Mouse (Mus musculus) left cerebral cortex, postnatal 14 days (tissue): Measurements from ENCODE around the gene Nostrin. TPM values are rescaled to one million over a fixed set of nuclear protein-coding genes. Genes with fewer than 3 reads are reported as not detected.

Experiments used
- DNase-seq, 2 experiments: peaks; one replicate each; pipeline ENCODE4 v3.0.0; 2021 to 2022; ENCODE audit warnings: low spot score in 2 of 2, mixed read lengths in 1 of 2
- intact Hi-C: fragments of 180-260 bp; cut with DNase I; formaldehyde crosslinking; loops from one replicate; pipeline ENCODE4 v1.15.1; 2025
- total RNA-seq, 2 experiments: library from RNA; stranded (reverse); gene quantifications; 2 replicates each; pipeline ENCODE4 v1.2.3; 2021

The Nostrin gene
- total RNA-seq, 2 experiments from 2014 or later = 4.7 to 7.6 TPM

GRCm38 (mm10) chr2:69179721-69180120, 44.1 kb downstream of the Nostrin start:
- DNase-seq = no peak
- intact Hi-C loops = no loop called here

GRCm38 (mm10) chr2:69187990-69188389, 52.4 kb downstream of the Nostrin start:
- DNase-seq = no peak
- intact Hi-C loops = no loop called here

GRCm38 (mm10) chr2:69188732-69189131, 53.1 kb downstream of the Nostrin start:
- intact Hi-C loops = no loop called here
- peak; percentile 51 to 87 for DNase-seq

GRCm38 (mm10) chr2:69189222-69189621, 53.6 kb downstream of the Nostrin start:
- no peak for DNase-seq
- intact Hi-C loops = no loop called here

- intact Hi-C loops = no loop called here
- no peak for DNase-seq
Measured at GRCm38 (mm10) chr2:69191059-69191458, 55.5 kb downstream of the Nostrin start.

GRCm38 (mm10) chr2:69193555-69193954, 58.0 kb downstream of the Nostrin start:
- intact Hi-C loops = no loop called here

GRCm38 (mm10) chr2:69205185-69205584, 69.6 kb downstream of the Nostrin start:
- DNase-seq = no peak
- intact Hi-C loops = no loop called here

More at GRCm38 (mm10) chr2:69193555-69193954, 58.0 kb downstream of the Nostrin start:
- DNase-seq = no peak

GRCm38 (mm10) chr2:69205791-69206351, 70.3 kb downstream of the Nostrin start, which contains the start of gene Spc25:
TSS of gene Spc25 (minus strand) at chr2:69206194.
- peak; percentile 92 to 95 for DNase-seq
- intact Hi-C loops = no loop called here

- intact Hi-C loops = no loop called here
Measured at GRCm38 (mm10) chr2:69206523-69206922, 70.9 kb downstream of the Nostrin start.

GRCm38 (mm10) chr2:69209684-69210083, 74.1 kb downstream of the Nostrin start:
- no peak for DNase-seq
- intact Hi-C loops = no loop called here

More at GRCm38 (mm10) chr2:69206523-69206922, 70.9 kb downstream of the Nostrin start:
- no peak for DNase-seq

GRCm38 (mm10) chr2:69210773-69211172, 75.2 kb downstream of the Nostrin start, which contains the start of gene G6pc2:
TSS of gene G6pc2 (plus strand) at chr2:69211073.
- intact Hi-C loops = no loop called here
- no peak for DNase-seq

- DNase-seq = no peak
- intact Hi-C loops = no loop called here
Measured at GRCm38 (mm10) chr2:69212652-69213051, 77.1 kb downstream of the Nostrin start.

GRCm38 (mm10) chr2:69215242-69215641, 79.6 kb downstream of the Nostrin start:
- DNase-seq = no peak
- intact Hi-C loops = no loop called here

- DNase-seq = no peak
- intact Hi-C loops = no loop called here
Measured at GRCm38 (mm10) chr2:69221868-69222416, 86.3 kb downstream of the Nostrin start.

- intact Hi-C loops = no loop called here
- DNase-seq = no peak
Measured at GRCm38 (mm10) chr2:69222815-69223214, 87.2 kb downstream of the Nostrin start.

- no peak for DNase-seq
- intact Hi-C loops = no loop called here
Measured at GRCm38 (mm10) chr2:69224724-69225123, 89.1 kb downstream of the Nostrin start.

GRCm38 (mm10) chr2:69226876-69227275, 91.3 kb downstream of the Nostrin start:
- intact Hi-C loops = no loop called here

GRCm38 (mm10) chr2:69228635-69229034, 93.0 kb downstream of the Nostrin start:
- no peak for DNase-seq
- intact Hi-C loops = no loop called here

More at GRCm38 (mm10) chr2:69226876-69227275, 91.3 kb downstream of the Nostrin start:
- no peak for DNase-seq

- DNase-seq = no peak
- intact Hi-C loops = no loop called here
Measured at GRCm38 (mm10) chr2:69230137-69230536, 94.5 kb downstream of the Nostrin start.

- intact Hi-C loops = no loop called here
- DNase-seq = no peak
Measured at GRCm38 (mm10) chr2:69232101-69232500, 96.5 kb downstream of the Nostrin start.

- intact Hi-C loops = no loop called here
- DNase-seq = no peak
Measured at GRCm38 (mm10) chr2:69234976-69235678, 99.5 kb downstream of the Nostrin start.
